ENCODE assay signal across 8 mouse cellular contexts in the genomic region with DNA sequence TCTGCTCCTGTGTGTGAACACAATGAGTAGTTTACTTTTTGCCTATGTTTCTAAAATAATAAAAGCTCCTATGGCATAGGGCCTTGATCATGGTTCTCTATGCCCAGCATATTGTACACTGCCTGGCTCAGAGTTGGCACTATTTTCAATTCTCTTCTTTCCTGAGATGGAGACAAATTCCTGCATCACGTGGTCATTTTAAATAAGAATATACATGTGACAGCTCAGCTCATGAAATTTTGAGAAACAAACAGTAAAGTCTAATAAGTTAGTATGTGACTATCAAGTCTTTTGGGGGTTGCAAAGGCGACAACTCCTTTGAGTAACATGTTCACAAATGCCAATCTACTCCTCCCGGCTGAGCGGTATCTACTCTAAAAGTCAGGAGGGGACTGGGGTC. TPM values are rescaled to one million over a fixed set of nuclear protein-coding genes. Genes with fewer than 3 reads are reported as not detected.
A peak's percentile ranks its signal among the peaks of the same experiment; 100 is the strongest.
DNase-seq lines count a peak whose midpoint lies in the region; ATAC-seq and TF ChIP-seq lines count a peak whose summit lies in the region.

No protein-coding gene starts in this region.

- peak overlapping the region; percentile 80 for H3K9ac ChIP-seq in kidney, embryonic 14.5 days (ENCODE audit: low read depth, low read length)
- H3K9ac ChIP-seq in hindbrain, embryonic 14.5 days, result peak overlapping the region; percentile 91
- peak overlapping the region; percentile 78 for H3K9ac ChIP-seq in midbrain, embryonic 14.5 days (replicated peaks; ENCODE audit: low read length)

- WGBS in kidney, embryonic 14.5 days, result under 1% methylated on average over 4 of the region's 4 CpGs
- 1% methylated on average over 4 of the region's 4 CpGs for WGBS in hindbrain, embryonic 14.5 days
- 0% methylated on average over 4 of the region's 4 CpGs for WGBS in midbrain, embryonic 14.5 days

- no peak for ATAC-seq in kidney, embryonic 14.5 days (ENCODE audit: low FRiP score, low TSS enrichment)
- no peak for ATAC-seq in hindbrain, embryonic 14.5 days (ENCODE audit: low FRiP score)
- ATAC-seq in midbrain, embryonic 14.5 days (ENCODE audit: low FRiP score, low TSS enrichment), result no peak
- no peak for ATAC-seq in megakaryocyte progenitor cell, adult 5-6 weeks (replicated peaks; ENCODE audit: poor library complexity)

- DNase-seq in kidney, postnatal 14 days, result no peak
- DNase-seq in hindbrain, embryonic 14.5 days (ENCODE audit: low spot score), result peak; percentile 31
- no peak for DNase-seq in midbrain, embryonic 14.5 days
- DNase-seq in cerebellum, postnatal 4 days (ENCODE audit: low spot score in 2 of 2), result no peak
- no peak for DNase-seq in embryo, embryonic 10 days (ENCODE audit: low spot score)

- H3K4me1 ChIP-seq in kidney, embryonic 14.5 days (ENCODE audit: control insufficient read depth, insufficient read depth, low read length), result peaks cover 7% of the 10 kb centered on the region; the same call in 1 of the 2 replicates
- peaks cover 3% of the 10 kb centered on the region; the same call in 1 of the 2 replicates for H3K4me1 ChIP-seq in bone marrow macrophage, adult 2 months (ENCODE audit: control insufficient read depth, insufficient read depth, low read length)
- H3K4me1 ChIP-seq in hindbrain, embryonic 14.5 days (replicated peaks; ENCODE audit: control insufficient read depth, insufficient read depth, low read length), result peaks cover 12% of the 10 kb centered on the region
- H3K4me1 ChIP-seq in midbrain, embryonic 14.5 days (ENCODE audit: control insufficient read depth, insufficient read depth, low read length), result peaks cover 14% of the 10 kb centered on the region

- H3K27ac ChIP-seq in kidney, embryonic 14.5 days (ENCODE audit: low read depth, low read length), result peak overlapping the region; percentile 88
- peak overlapping the region; percentile 84 for H3K27ac ChIP-seq in bone marrow macrophage, adult 2 months (ENCODE audit: insufficient read depth, low read depth, low read length)
- peak overlapping the region; percentile 93 for H3K27ac ChIP-seq in hindbrain, embryonic 14.5 days
- peak overlapping the region; percentile 81 for H3K27ac ChIP-seq in midbrain, embryonic 14.5 days (replicated peaks; ENCODE audit: low read depth, low read length)

- peaks cover 34% of the 10 kb centered on the region for H3K36me3 ChIP-seq in kidney, embryonic 14.5 days (ENCODE audit: control insufficient read depth, insufficient read depth, low read length)
- peaks cover 37% of the 10 kb centered on the region for H3K36me3 ChIP-seq in hindbrain, embryonic 14.5 days (replicated peaks; ENCODE audit: control insufficient read depth, insufficient read depth)
- H3K36me3 ChIP-seq in midbrain, embryonic 14.5 days (ENCODE audit: control insufficient read depth, insufficient read depth, low read length), result peaks cover 35% of the 10 kb centered on the region

- no peak for TF ChIP-seq POLR2A in bone marrow macrophage, adult 2 months (IDR thresholded peaks at IDR 0.05; ENCODE audit: borderline replicate concordance, low read depth, low read length)

- no peaks in the 10 kb centered on the region for H3K9me3 ChIP-seq in kidney, embryonic 14.5 days (ENCODE audit: control insufficient read depth, low read length)
- H3K9me3 ChIP-seq in hindbrain, embryonic 14.5 days (ENCODE audit: control insufficient read depth, low read length), result no peaks in the 10 kb centered on the region
- H3K9me3 ChIP-seq in midbrain, embryonic 14.5 days (ENCODE audit: control insufficient read depth, low read length), result no peaks in the 10 kb centered on the region

- TF ChIP-seq CTCF in bone marrow macrophage, adult 2 months (IDR thresholded peaks at IDR 0.05; ENCODE audit: low read depth, low read length), result no peak

- H3K4me3 ChIP-seq in kidney, embryonic 14.5 days (ENCODE audit: low read length), result peak overlapping the region; percentile 82
- H3K4me3 ChIP-seq in bone marrow macrophage, adult 2 months (ENCODE audit: insufficient read depth, low read length), result peak overlapping the region; percentile 85
- H3K4me3 ChIP-seq in hindbrain, embryonic 14.5 days (replicated peaks; ENCODE audit: low read length), result peak overlapping the region; percentile 90
- H3K4me3 ChIP-seq in midbrain, embryonic 14.5 days (replicated peaks; ENCODE audit: low read depth, low read length), result peak overlapping the region; percentile 55

- peak overlapping the region; percentile 77 for H3K4me2 ChIP-seq in kidney, embryonic 14.5 days (replicated peaks; ENCODE audit: low read depth, low read length)
- peak overlapping the region; percentile 88 for H3K4me2 ChIP-seq in hindbrain, embryonic 14.5 days (replicated peaks)
- H3K4me2 ChIP-seq in midbrain, embryonic 14.5 days (ENCODE audit: low read length), result peak overlapping the region; percentile 83

- no peaks in the 10 kb centered on the region for H3K27me3 ChIP-seq in kidney, embryonic 14.5 days (ENCODE audit: control insufficient read depth, insufficient read depth, low read length)
- no peaks in the 10 kb centered on the region for H3K27me3 ChIP-seq in hindbrain, embryonic 14.5 days (ENCODE audit: control insufficient read depth, insufficient read depth, low read length)
- no peaks in the 10 kb centered on the region for H3K27me3 ChIP-seq in midbrain, embryonic 14.5 days (ENCODE audit: control insufficient read depth, insufficient read depth, low read length)

RNA-seq across cellular contexts. Expression of gene Mrrf, which starts 0.3 kb away (rescaled TPM):
- polyA plus RNA-seq in kidney, embryonic 14.5 days (2014; fragmentation: Nextera tagmentation; extraction: Ambion mirVana), result 33.1 and 33.7 TPM in 2 replicates
- 8.1 and 10.6 TPM in 2 replicates for polyA plus RNA-seq in bone marrow macrophage, adult 2 months (2012; ENCODE audit: insufficient read depth, insufficient read length, missing spikeins)
- polyA plus RNA-seq in hindbrain, embryonic 14.5 days (2014; fragmentation: Nextera tagmentation; extraction: Ambion mirVana), result 30.8 and 33.3 TPM in 2 replicates
- 30.6 and 33.6 TPM in 2 replicates for polyA plus RNA-seq in midbrain, embryonic 14.5 days (2014; fragmentation: Nextera tagmentation; extraction: Ambion mirVana)
- 21.4 and 21.6 TPM in 2 replicates for total RNA-seq in megakaryocyte progenitor cell, adult 5-6 weeks (2015)
- total RNA-seq in megakaryocyte progenitor cell, adult 5-6 weeks (2017), result 23.5 and 24.4 TPM in 2 replicates

RNA-seq across cellular contexts. Expression of gene Rbm18, which starts 0.7 kb away (rescaled TPM):
- polyA plus RNA-seq in kidney, embryonic 14.5 days (2014; fragmentation: Nextera tagmentation; extraction: Ambion mirVana), result 62.1 and 77.1 TPM in 2 replicates
- 18.6 and 20.7 TPM in 2 replicates for polyA plus RNA-seq in bone marrow macrophage, adult 2 months (2012; ENCODE audit: insufficient read depth, insufficient read length, missing spikeins)
- polyA plus RNA-seq in hindbrain, embryonic 14.5 days (2014; fragmentation: Nextera tagmentation; extraction: Ambion mirVana), result 130 and 137 TPM in 2 replicates
- polyA plus RNA-seq in midbrain, embryonic 14.5 days (2014; fragmentation: Nextera tagmentation; extraction: Ambion mirVana), result 151 and 172 TPM in 2 replicates
- total RNA-seq in megakaryocyte progenitor cell, adult 5-6 weeks (2015), result 32.7 and 34.3 TPM in 2 replicates
- 21.0 and 22.2 TPM in 2 replicates for total RNA-seq in megakaryocyte progenitor cell, adult 5-6 weeks (2017)

RNA-seq across cellular contexts. Expression of gene Lhx6, which starts 30.7 kb away (rescaled TPM):
- polyA plus RNA-seq in kidney, embryonic 14.5 days (2014; fragmentation: Nextera tagmentation; extraction: Ambion mirVana), result 1.6 and 3.0 TPM in 2 replicates
- polyA plus RNA-seq in bone marrow macrophage, adult 2 months (2012; ENCODE audit: insufficient read depth, insufficient read length, missing spikeins), result not detected in 2 replicates
- polyA plus RNA-seq in hindbrain, embryonic 14.5 days (2014; fragmentation: Nextera tagmentation; extraction: Ambion mirVana), result 0.90 and 1.2 TPM in 2 replicates
- polyA plus RNA-seq in midbrain, embryonic 14.5 days (2014; fragmentation: Nextera tagmentation; extraction: Ambion mirVana), result 0.46 TPM in 1 of 2 replicates, not detected in the other
- total RNA-seq in megakaryocyte progenitor cell, adult 5-6 weeks (2015), result not detected in 2 replicates
- total RNA-seq in megakaryocyte progenitor cell, adult 5-6 weeks (2017), result not detected in 2 replicates
